Mouse (Mus musculus) hindbrain, embryonic 14.5 days (tissue): ENCODE measurements around the gene Cbl. TPM values are rescaled to one million over a fixed set of nuclear protein-coding genes. Genes with fewer than 3 reads are reported as not detected.

ENCODE experiments used
- ATAC-seq: fragments of 200-750 bp; cut with Nextera tagmentation; 2 replicates; pipeline ENCODE4 v1.8.0; 2017; ENCODE audit warnings: moderate number of reproducible peaks, mild to moderate bottlenecking, moderate TSS enrichment, moderate library complexity; ENCODE audit not compliant: low FRiP score
- DNase-seq: peaks from one replicate; pipeline ENCODE4 v3.0.0-alpha.2; 2015; ENCODE audit warnings: low spot score
- H3K27ac ChIP-seq: fragments of 300-500 bp; sonication (generic); 2 replicates; pipeline ENCODE4 v1.5.1; 2014; ENCODE audit warnings: mild to moderate bottlenecking, moderate library complexity
- H3K27me3 ChIP-seq: fragments of 300-500 bp; sonication (generic); 2 replicates; pipeline ENCODE4 v1.6.1; 2014; ENCODE audit warnings: mild to moderate bottlenecking, low read length, mixed read lengths; ENCODE audit not compliant: control insufficient read depth, insufficient read depth
- H3K36me3 ChIP-seq: fragments of 300-500 bp; sonication (generic); replicated peaks from 2 replicates; pipeline ENCODE4 v1.6.1; 2014; ENCODE audit not compliant: control insufficient read depth, insufficient read depth
- H3K4me1 ChIP-seq: fragments of 300-500 bp; sonication (generic); replicated peaks from 2 replicates; pipeline ENCODE4 v1.6.1; 2014; ENCODE audit warnings: antibody characterized with exemption, low read length, mixed read lengths; ENCODE audit not compliant: control insufficient read depth, insufficient read depth
- H3K4me2 ChIP-seq: fragments of 300-500 bp; sonication (generic); replicated peaks from 2 replicates; pipeline ENCODE4 v1.6.1; 2014; ENCODE audit warnings: mild to moderate bottlenecking, moderate library complexity
- H3K4me3 ChIP-seq: fragments of 300-500 bp; sonication (generic); replicated peaks from 2 replicates; pipeline ENCODE4 v1.5.1; 2014; ENCODE audit warnings: mild to moderate bottlenecking, low read length
- H3K9ac ChIP-seq: fragments of 300-500 bp; sonication (generic); 2 replicates; pipeline ENCODE4 v1.6.1; 2014
- H3K9me3 ChIP-seq: fragments of 300-500 bp; sonication (generic); 2 replicates; pipeline ENCODE4 v1.6.1; 2016; ENCODE audit warnings: low read length; ENCODE audit not compliant: control insufficient read depth
- WGBS: fragments of 180-500 bp; shearing (Covaris S2); extraction: QIAGEN DNeasy Blood & Tissue Kit; methylation state at CpG from one replicate; pipeline ENCODE4 v1.1.7; 2014; 5-methylcytosine and 5-hydroxymethylcytosine counted together
- polyA plus RNA-seq: library from polyadenylated mRNA; unstranded; fragments of >200 nt; fragmentation: Nextera tagmentation; extraction: Ambion mirVana; gene quantifications from 2 replicates; pipeline ENCODE4 v1.2.1, GENCODE M21; 2014

The Cbl gene
- polyA plus RNA-seq, 1 experiment from 2014 or later: 22.4 TPM

DNA sequence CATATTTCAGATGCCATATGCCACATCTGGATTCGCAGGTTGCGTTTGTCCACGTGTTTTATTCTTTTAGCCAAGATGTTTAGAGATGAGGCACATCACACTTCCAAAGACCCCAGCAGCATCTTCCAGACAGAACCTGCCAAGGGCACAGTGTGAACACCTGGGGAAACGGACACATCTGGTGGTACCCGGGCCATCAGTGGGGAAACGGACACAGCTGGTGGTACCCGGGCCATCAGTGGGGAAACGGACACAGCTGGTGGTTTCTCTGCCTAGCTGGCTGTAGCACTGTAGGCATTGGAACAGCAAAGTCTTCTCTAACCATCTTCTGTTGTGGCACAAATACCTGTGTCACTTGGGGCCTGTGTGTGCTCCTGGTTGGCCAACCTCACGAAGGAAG is 138.1 kb downstream of the Cbl start:
- Histone ChIP-seq H3K4me3 (no peak overlapping the region), H3K27ac (no peak overlapping the region), H3K4me1 (peaks cover 5% of the 10 kb centered on the region), H3K4me2 (no peak overlapping the region), H3K36me3 (peaks cover 9% of the 10 kb centered on the region; the same call in 1 of the 2 replicates), H3K9ac (no peak overlapping the region), H3K9me3 (no peaks in the 10 kb centered on the region), H3K27me3 (no peaks in the 10 kb centered on the region)
- DNase-seq: no peak
- ATAC-seq: no peak
- 88% methylated on average over 9 of the region's 9 CpGs for WGBS

DNA sequence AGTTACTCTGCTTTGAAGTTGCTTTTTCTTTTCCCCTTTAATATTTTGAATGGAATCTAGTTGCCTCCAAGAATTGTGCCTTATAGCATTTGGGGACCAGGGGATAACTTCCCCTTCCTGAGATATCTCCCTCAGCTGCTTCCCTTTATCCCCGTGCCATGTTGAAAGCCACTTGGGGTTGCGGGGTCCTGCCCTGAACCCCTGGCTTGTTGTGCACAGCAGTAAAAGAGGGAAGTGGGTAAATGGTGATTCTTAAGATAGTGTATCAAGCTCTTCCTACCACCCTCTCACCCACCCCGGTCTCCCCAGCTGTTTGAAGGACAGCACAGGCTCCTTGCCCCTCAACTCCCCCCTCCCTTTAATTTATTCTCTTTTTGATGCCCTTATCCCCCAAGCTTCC is 139.1 kb downstream of the Cbl start:
- Histone ChIP-seq H3K9ac (no peak overlapping the region), H3K4me2 (no peak overlapping the region), H3K9me3 (no peaks in the 10 kb centered on the region), H3K27ac (no peak overlapping the region), H3K4me1 (peaks cover 5% of the 10 kb centered on the region), H3K36me3 (peaks cover 9% of the 10 kb centered on the region; the same call in 1 of the 2 replicates), H3K27me3 (no peaks in the 10 kb centered on the region), H3K4me3 (no peak overlapping the region)
- WGBS: 88% methylated on average over 3 of the region's 3 CpGs
- DNase-seq (no peak), ATAC-seq (no peak)

DNA sequence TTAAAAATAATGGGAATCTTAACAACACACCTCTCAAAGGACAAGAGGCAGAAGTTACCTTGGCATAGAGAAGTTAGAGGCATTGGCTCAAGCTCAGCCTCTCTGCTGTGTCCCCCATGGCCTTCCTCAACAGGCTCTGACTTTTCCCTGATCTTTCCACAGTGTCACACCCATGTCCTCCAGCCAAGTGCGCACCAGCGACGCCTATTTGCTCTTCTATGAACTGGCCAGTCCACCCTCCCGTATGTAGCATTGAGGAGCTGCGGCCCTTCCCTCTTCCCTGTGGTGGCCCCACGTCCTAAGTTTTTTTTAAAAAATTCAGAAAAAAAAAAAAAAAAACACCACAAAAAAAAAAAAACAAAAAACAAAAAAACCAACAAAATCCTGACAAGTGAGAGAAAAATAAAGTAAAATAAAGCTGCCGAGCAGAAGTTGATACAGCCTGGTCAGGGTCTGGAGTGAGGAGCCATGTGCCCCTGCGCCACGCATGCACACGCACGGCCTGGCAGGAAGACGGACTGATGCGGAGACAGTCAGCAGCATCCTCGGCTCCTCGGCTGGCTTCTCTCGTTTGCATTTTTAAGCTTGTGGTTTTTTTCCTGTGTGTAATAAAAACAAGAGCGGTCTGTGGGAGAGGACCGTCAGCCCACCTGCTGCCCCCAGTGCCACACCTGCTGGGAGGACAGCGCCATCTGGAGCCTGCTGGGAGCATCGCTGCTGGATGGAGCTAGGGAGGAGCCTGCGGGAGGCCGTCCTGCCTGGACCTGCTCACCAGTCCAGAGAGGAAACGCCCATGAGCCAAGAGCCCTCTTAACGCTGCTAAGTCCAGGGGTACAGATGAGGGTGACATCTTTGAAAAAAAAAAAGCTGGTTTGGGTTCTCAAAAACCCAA is 140.0 kb downstream of the Cbl start:
- 0 out of 2 replicates have a peak overlapping the region, but pooled peaks have one; percentile 28 for H3K9ac ChIP-seq
- WGBS: 31% methylated on average over 24 of the region's 24 CpGs
- H3K4me3 ChIP-seq: peak overlapping the region; percentile 17
- DNase-seq (peak; percentile 69), ATAC-seq (0 out of 2 replicates have a peak, but pooled peaks have one; percentile 47)
- H3K9me3 ChIP-seq: no peaks in the 10 kb centered on the region
- H3K27ac ChIP-seq: no peak overlapping the region
- peak overlapping the region; percentile 44 for H3K4me2 ChIP-seq
- H3K36me3 ChIP-seq: peaks cover 9% of the 10 kb centered on the region; the same call in 1 of the 2 replicates
- H3K27me3 ChIP-seq: no peaks in the 10 kb centered on the region
- peaks cover 5% of the 10 kb centered on the region for H3K4me1 ChIP-seq

Other genes with a start within 250 kb of the Cbl start
- gene Thy1, start 190.7 kb downstream of the Cbl start, polyA plus RNA-seq: 6.2 and 9.6 TPM in 2 replicates
- 8.4 and 11.6 TPM in 2 replicates for gene Usp2, start 167.0 kb downstream of the Cbl start, polyA plus RNA-seq
- gene Mfrp, start 132.3 kb downstream of the Cbl start, polyA plus RNA-seq: 0.31 and 0.41 TPM in 2 replicates
- gene C1qtnf5, start 126.8 kb downstream of the Cbl start, polyA plus RNA-seq: 7.0 and 8.0 TPM in 2 replicates
- gene Gm49380, start 120.5 kb downstream of the Cbl start, polyA plus RNA-seq: 0.35 TPM in 1 of 2 replicates, not detected in the other
- gene Rnf26, start 120.5 kb downstream of the Cbl start, polyA plus RNA-seq: 30.6 and 32.7 TPM in 2 replicates
- gene Mcam, start 99.6 kb downstream of the Cbl start, polyA plus RNA-seq: 12.6 and 13.6 TPM in 2 replicates
- not detected in 2 replicates for gene Ccdc153, start 6.6 kb upstream of the Cbl start, polyA plus RNA-seq
- gene Pdzd3, start 17.4 kb upstream of the Cbl start, polyA plus RNA-seq: 0.46 and 1.1 TPM in 2 replicates
- gene Nlrx1, start 34.5 kb upstream of the Cbl start, polyA plus RNA-seq: 4.4 and 5.1 TPM in 2 replicates
- 21.7 and 24.4 TPM in 2 replicates for gene Abcg4, start 54.6 kb upstream of the Cbl start, polyA plus RNA-seq
- gene Hinfp, start 71.6 kb upstream of the Cbl start, polyA plus RNA-seq: 17.4 and 17.9 TPM in 2 replicates
- 24.0 and 25.6 TPM in 2 replicates for gene C2cd2l, start 86.2 kb upstream of the Cbl start, polyA plus RNA-seq
- 34.6 and 36.1 TPM in 2 replicates for gene Dpagt1, start 92.0 kb upstream of the Cbl start, polyA plus RNA-seq
- 102 and 107 TPM in 2 replicates for gene H2afx, start 100.6 kb upstream of the Cbl start, polyA plus RNA-seq
- 60.8 and 62.2 TPM in 2 replicates for gene Hmbs, start 110.2 kb upstream of the Cbl start, polyA plus RNA-seq
- gene Vps11, start 127.6 kb upstream of the Cbl start, polyA plus RNA-seq: 34.8 and 42.4 TPM in 2 replicates
- gene Hyou1, start 145.4 kb upstream of the Cbl start, polyA plus RNA-seq: 25.0 and 27.8 TPM in 2 replicates
- 65.2 and 65.8 TPM in 2 replicates for gene Slc37a4, start 162.8 kb upstream of the Cbl start, polyA plus RNA-seq
- gene Rps25, start 173.1 kb upstream of the Cbl start, polyA plus RNA-seq: 1,177 and 1,438 TPM in 2 replicates
- gene Trappc4, start 173.6 kb upstream of the Cbl start, polyA plus RNA-seq: 289 and 299 TPM in 2 replicates
- 23.3 and 28.2 TPM in 2 replicates for gene Ccdc84, start 184.5 kb upstream of the Cbl start, polyA plus RNA-seq
- not detected in 2 replicates for gene Foxr1, start 207.1 kb upstream of the Cbl start, polyA plus RNA-seq
- not detected in 2 replicates for gene Upk2, start 220.9 kb upstream of the Cbl start, polyA plus RNA-seq
- gene Bcl9l, start 248.8 kb upstream of the Cbl start, polyA plus RNA-seq: 11.6 and 13.5 TPM in 2 replicates